Mouse (Mus musculus) liver, postnatal 0 days (tissue): ENCODE measurements around the gene Cacnb4. TPM values are rescaled to one million over a fixed set of nuclear protein-coding genes. Genes with fewer than 3 reads are reported as not detected.

Experiments
- ATAC-seq: fragments of 200-750 bp; cut with Nextera tagmentation; 2 replicates; pipeline ENCODE4 v1.8.0; 2017; ENCODE audit warnings: mild to moderate bottlenecking, moderate library complexity
- DNase-seq: peaks from one replicate; pipeline ENCODE4 v3.0.0-alpha.2; 2016
- H3K27ac ChIP-seq: fragments of 300-500 bp; sonication (generic); 2 replicates; pipeline ENCODE4 v1.5.1; 2014; ENCODE audit warnings: antibody characterized with exemption, moderate library complexity, mild to moderate bottlenecking, low read depth
- H3K27me3 ChIP-seq: fragments of 300-500 bp; sonication (generic); 2 replicates; pipeline ENCODE4 v1.6.1; 2014; ENCODE audit warnings: low read length, control low read depth, mixed read lengths; ENCODE audit not compliant: insufficient read depth
- H3K36me3 ChIP-seq: fragments of 300-500 bp; sonication (generic); replicated peaks from 2 replicates; pipeline ENCODE4 v1.6.1; 2014; ENCODE audit warnings: mild to moderate bottlenecking, control low read depth, low read length, moderate library complexity, mixed read lengths; ENCODE audit not compliant: insufficient read depth
- H3K4me1 ChIP-seq: fragments of 300-500 bp; sonication (generic); 2 replicates; pipeline ENCODE4 v1.6.1; 2014; ENCODE audit warnings: antibody characterized with exemption, mild to moderate bottlenecking, control low read depth; ENCODE audit not compliant: insufficient read depth
- H3K4me2 ChIP-seq: fragments of 300-500 bp; sonication (generic); 2 replicates; pipeline ENCODE4 v1.6.1; 2014; ENCODE audit warnings: low read depth, mild to moderate bottlenecking, low read length, moderate library complexity, mixed read lengths
- H3K4me3 ChIP-seq: fragments of 300-500 bp; sonication (generic); 2 replicates; pipeline ENCODE4 v1.5.1; 2014; ENCODE audit warnings: low read depth, low read length
- H3K9ac ChIP-seq: fragments of 300-500 bp; sonication (generic); replicated peaks from 2 replicates; pipeline ENCODE4 v1.6.1; 2014; ENCODE audit warnings: mild to moderate bottlenecking, moderate library complexity
- H3K9me3 ChIP-seq: fragments of 300-500 bp; sonication (generic); 2 replicates; pipeline ENCODE4 v1.6.1; 2016; ENCODE audit warnings: mild to moderate bottlenecking, control low read depth, low read length, mixed read lengths
- CTCF ChIP-seq: sonication (generic); IDR thresholded peaks from 2 replicates; pipeline ENCODE4 v1.5.1; 2016; ENCODE audit warnings: antibody characterized with exemption, low read depth
- EP300 ChIP-seq: IDR thresholded peaks from 2 replicates; pipeline ENCODE4 v1.6.1; 2016; ENCODE audit warnings: antibody characterized with exemption, low read depth, mild to moderate bottlenecking
- WGBS: fragments of 180-500 bp; shearing (Covaris S2); extraction: QIAGEN DNeasy Blood & Tissue Kit; methylation state at CpG from one replicate; pipeline ENCODE4 v1.1.7; 2014; ENCODE audit not compliant: insufficient replicate concordance; 5-methylcytosine and 5-hydroxymethylcytosine counted together
- polyA plus RNA-seq: library from polyadenylated mRNA; unstranded; fragments of >200 nt; fragmentation: Nextera tagmentation; extraction: Ambion mirVana; gene quantifications from 2 replicates; pipeline ENCODE4 v1.2.1, GENCODE M21; 2015

Cacnb4 gene
- polyA plus RNA-seq, 1 experiment from 2014 or later, result 0.27 TPM

DNA sequence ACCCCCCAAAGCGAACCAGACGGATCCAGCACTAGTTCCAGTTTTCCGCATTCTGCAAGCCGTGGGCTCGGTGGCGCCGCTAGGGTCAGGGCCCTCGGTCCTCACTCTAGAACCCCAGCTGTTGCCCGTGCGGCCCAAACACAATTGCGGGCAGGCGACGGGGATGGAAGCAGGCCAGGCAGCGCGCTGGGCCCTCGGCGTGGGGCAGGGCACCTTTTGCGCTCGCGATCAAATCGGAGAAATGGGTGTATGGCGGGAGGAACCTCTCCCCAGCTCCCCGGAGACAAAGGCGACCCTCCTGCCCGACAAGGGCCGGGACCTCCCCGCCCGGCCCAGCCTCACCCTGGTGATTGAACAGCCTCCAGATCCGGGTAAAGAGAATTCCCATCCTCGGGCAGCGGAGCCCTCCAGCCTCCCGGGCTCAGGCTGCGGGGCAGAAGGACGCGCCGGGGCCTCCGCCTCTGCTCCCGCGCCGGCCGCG, 252.3 kb downstream of the Cacnb4 start:
- Histone ChIP-seq H3K27me3 (no peaks in the 10 kb centered on the region), H3K9me3 (no peaks in the 10 kb centered on the region), H3K4me1 (peaks cover 18% of the 10 kb centered on the region), H3K36me3 (no peaks in the 10 kb centered on the region), H3K4me2 (peak overlapping the region; percentile 92), H3K27ac (peak overlapping the region; percentile 95), H3K9ac (peak overlapping the region; percentile 99), H3K4me3 (peak overlapping the region; percentile 97)
- ATAC-seq, result peak; percentile 41
- TF ChIP-seq EP300, result no peak
- no peak for TF ChIP-seq CTCF
- under 1% methylated on average over 42 of the region's 42 CpGs for WGBS
- peak; percentile 72 for DNase-seq

DNA sequence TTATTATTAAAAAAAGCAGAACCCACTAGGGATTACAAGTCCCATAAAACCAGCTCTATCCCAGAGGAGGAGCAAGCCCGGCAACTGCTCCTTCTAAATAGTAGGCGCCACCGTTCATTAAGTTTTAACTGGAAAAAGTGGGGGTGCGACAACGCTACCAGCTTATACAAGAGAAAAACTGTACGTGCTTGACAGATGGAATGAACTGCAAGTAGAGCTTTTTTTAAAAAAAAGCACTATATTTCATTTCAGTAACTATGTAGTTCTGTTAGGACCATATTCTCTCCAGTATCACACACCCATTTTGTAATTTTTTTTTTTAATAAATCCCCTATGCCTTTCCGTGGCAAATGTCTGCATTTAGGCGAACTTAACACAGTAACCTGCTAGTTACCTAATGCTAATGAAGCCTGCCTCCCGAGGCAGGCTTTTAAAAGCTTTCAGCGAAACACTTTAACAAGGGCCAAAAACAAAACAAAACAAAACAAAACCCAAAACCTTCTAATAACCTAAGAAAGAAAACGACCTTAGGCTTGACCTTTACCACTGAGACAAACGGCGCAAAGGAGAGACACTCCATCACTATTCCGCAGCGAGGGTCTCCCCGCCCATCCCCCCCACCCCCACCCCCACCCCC, 252.9 kb downstream of the Cacnb4 start:
- Histone ChIP-seq H3K27ac (peak overlapping the region; percentile 95), H3K4me2 (peak overlapping the region; percentile 92), H3K27me3 (no peaks in the 10 kb centered on the region), H3K4me3 (peak overlapping the region; percentile 97), H3K4me1 (peaks cover 20% of the 10 kb centered on the region), H3K36me3 (no peaks in the 10 kb centered on the region), H3K9ac (peak overlapping the region; percentile 99), H3K9me3 (no peaks in the 10 kb centered on the region)
- no peak for DNase-seq
- no peak for ATAC-seq
- 2% methylated on average over 16 of the region's 16 CpGs for WGBS
- no peak for TF ChIP-seq EP300
- TF ChIP-seq CTCF, result no peak

DNA sequence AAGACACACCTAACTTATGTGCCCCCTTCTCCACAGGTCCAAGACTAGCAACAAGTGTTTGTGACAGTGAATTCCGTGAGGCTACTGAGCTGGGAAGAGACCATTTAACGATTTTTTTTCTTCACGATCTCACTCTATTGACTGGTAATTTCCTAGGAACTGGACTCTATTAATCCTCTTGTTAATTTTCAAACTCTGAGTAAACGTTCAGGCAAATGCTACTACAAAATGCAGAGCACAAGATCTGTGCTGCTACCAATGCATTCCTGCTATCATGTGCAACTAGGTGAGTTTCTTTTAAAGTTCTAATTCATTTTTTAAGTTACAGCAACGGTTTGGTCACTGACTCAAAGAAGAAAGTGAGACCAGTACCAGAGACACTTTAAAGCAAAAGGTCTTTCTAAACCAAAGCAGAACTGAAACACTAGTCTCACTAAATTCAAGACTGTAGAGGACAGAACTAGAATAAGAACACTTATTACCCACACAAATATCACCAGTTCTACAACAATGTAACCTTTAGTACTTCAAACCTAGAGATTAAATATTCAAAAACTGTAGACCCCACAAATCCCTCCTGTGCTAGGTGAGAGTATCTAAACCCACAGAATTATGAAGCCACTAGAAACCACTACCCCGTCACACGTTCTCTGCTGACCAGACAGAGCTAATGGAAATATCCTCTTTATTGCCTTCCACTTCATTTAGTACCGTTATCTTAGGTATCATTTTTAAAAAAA, 253.6 kb downstream of the Cacnb4 start:
- DNase-seq (no peak), ATAC-seq (no peak)
- Histone ChIP-seq H3K9me3 (no peaks in the 10 kb centered on the region), H3K4me3 (peak overlapping the region; percentile 97), H3K9ac (peak overlapping the region; percentile 99), H3K4me1 (peaks cover 23% of the 10 kb centered on the region), H3K27me3 (no peaks in the 10 kb centered on the region), H3K27ac (peak overlapping the region; percentile 95), H3K4me2 (peak overlapping the region; percentile 92), H3K36me3 (no peaks in the 10 kb centered on the region)
- WGBS, result 33% methylated on average over 8 of the region's 8 CpGs
- TF ChIP-seq EP300 (no peak), CTCF (no peak)

DNA sequence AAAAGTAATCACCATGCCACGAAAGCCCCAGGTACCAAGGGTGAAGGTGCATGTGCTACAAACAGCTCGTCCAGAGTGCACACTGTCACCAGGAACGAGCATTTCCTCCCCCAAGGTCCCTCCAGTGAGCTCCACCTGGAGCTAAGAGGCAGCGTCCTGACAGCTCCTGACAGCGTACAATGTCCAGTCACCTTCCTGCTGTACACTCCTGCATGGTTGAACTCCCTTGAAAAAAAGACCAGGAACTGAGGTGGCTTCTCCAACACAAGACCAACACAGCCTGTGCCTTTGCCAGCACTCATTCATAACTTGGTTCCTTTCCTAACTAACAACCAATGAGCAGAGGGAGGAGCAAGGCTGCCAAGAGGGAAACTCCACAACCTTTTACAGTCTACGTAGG, 255.4 kb downstream of the Cacnb4 start:
- 0 out of 2 replicates have a peak, but pooled peaks cover under 1% of the 10 kb centered on the region for H3K36me3 ChIP-seq
- no peak for TF ChIP-seq CTCF
- TF ChIP-seq EP300, result no peak
- no peaks in the 10 kb centered on the region for H3K9me3 ChIP-seq
- ATAC-seq, result no peak
- H3K4me3 ChIP-seq, result no peak overlapping the region
- peak overlapping the region; percentile 95 for H3K27ac ChIP-seq
- H3K4me2 ChIP-seq, result peak overlapping the region; percentile 92
- DNase-seq, result no peak
- peak overlapping the region; percentile 66 for H3K9ac ChIP-seq
- H3K4me1 ChIP-seq, result peaks cover 27% of the 10 kb centered on the region
- H3K27me3 ChIP-seq, result no peaks in the 10 kb centered on the region
- WGBS, result 45% methylated on average over 6 of the region's 6 CpGs

DNA sequence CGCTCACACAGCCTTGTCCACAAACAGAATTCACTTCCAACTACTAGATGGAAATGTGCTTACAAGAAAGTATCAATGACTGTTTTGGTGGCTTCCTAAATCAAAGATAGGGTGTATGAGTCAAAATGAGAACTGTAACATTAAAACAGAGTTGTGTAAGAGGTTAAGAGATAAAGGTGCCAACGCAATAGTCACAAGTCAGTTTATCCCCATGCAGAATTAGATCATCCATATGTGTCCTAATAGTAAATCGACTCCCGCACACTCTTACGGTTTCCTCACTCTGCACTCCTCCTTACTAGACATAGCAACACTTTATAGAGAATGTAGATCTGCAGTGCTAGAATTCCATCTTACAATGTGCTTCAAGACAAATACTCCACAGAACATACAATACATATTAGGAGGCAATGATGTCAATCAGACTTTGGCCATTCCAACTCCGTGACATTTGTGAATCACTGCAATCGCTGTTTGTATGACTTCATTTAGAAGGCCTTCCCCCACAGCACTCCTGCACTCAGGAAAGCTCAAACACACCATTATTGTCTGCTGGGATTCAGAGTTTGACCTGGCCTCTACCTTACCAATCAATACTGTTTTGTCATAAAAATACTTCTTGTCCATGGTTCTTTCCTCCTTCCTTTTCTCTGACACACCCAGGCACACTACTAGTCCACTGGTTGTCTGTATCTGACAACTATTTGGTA, 256.5 kb downstream of the Cacnb4 start:
- Histone ChIP-seq H3K4me1 (peaks cover 23% of the 10 kb centered on the region), H3K9me3 (no peaks in the 10 kb centered on the region), H3K36me3 (peaks cover 9% of the 10 kb centered on the region), H3K27ac (peak overlapping the region; percentile 95), H3K4me3 (no peak overlapping the region), H3K9ac (0 out of 2 replicates have a peak overlapping the region, but pooled peaks have one; percentile 42), H3K4me2 (peak overlapping the region; percentile 92), H3K27me3 (no peaks in the 10 kb centered on the region)
- DNase-seq (no peak), ATAC-seq (peak; percentile 73)
- 71% methylated on average over 7 of the region's 7 CpGs for WGBS
- TF ChIP-seq EP300 (no peak), CTCF (no peak)

DNA sequence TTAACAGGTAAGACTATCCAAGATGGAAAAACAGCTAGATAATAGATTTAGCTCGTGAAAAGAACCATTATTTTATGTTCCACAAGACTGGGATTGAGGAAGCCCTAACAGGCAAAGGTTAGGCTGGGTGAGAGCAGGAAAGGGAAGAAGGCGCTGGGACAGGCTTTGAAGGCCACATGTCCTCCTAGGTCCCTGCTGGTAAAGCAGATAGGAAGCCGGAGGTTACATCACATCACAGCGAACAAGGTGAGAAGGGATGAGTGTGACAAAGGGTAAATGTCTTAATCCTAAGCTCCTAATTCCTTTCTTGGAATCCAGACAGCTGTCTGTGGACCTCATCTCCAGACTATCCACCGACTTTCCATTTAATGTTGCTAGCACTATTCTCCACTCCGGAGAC, 257.3 kb downstream of the Cacnb4 start:
- Histone ChIP-seq H3K9ac (peak overlapping the region; percentile 42; the same call in 1 of the 2 replicates), H3K4me3 (no peak overlapping the region), H3K36me3 (peaks cover 9% of the 10 kb centered on the region), H3K4me2 (peak overlapping the region; percentile 44), H3K4me1 (peaks cover 23% of the 10 kb centered on the region), H3K27me3 (no peaks in the 10 kb centered on the region), H3K9me3 (no peaks in the 10 kb centered on the region), H3K27ac (peak overlapping the region; percentile 95)
- TF ChIP-seq CTCF, result no peak
- TF ChIP-seq EP300, result no peak
- DNase-seq (no peak), ATAC-seq (no peak)
- 50% methylated on average over 6 of the region's 6 CpGs for WGBS
